8 mouse cellular contexts compared by ENCODE assay signal in genomic region chr3:90603623-90604022, GRCm38 (mm10). TPM values are rescaled to one million over a fixed set of nuclear protein-coding genes. Genes with fewer than 3 reads are reported as not detected.
A peak's percentile ranks its signal among the peaks of the same experiment; 100 is the strongest.
DNase-seq lines count a peak whose midpoint lies in the region; ATAC-seq lines count a peak whose summit lies in the region.

Gene S100a4, plus strand, starts transcription at chr3:90603771.

- no peak within 1 kb of the TSS for H3K9ac ChIP-seq in midbrain, embryonic 11.5 days (ENCODE audit: low read length)
- H3K9ac ChIP-seq in midbrain, embryonic 16.5 days (ENCODE audit: low read depth, low read length), result no peak within 1 kb of the TSS
- no peak within 1 kb of the TSS for H3K9ac ChIP-seq in hindbrain, embryonic 16.5 days (ENCODE audit: low read depth, low read length)

- H3K4me1 ChIP-seq in midbrain, embryonic 11.5 days (ENCODE audit: control insufficient read depth, insufficient read depth, low read length), result no peaks in the 10 kb centered on the region
- no peaks in the 10 kb centered on the region; the same call in 1 of the 2 replicates for H3K4me1 ChIP-seq in midbrain, embryonic 16.5 days (ENCODE audit: control insufficient read depth, insufficient read depth, low read length)
- H3K4me1 ChIP-seq in hindbrain, embryonic 16.5 days (ENCODE audit: control insufficient read depth, insufficient read depth, low read depth, low read length), result no peaks in the 10 kb centered on the region; the same call in 1 of the 2 replicates

- no peak within 1 kb of the TSS for H3K4me3 ChIP-seq in midbrain, embryonic 11.5 days (ENCODE audit: low read depth, low read length)
- H3K4me3 ChIP-seq in midbrain, embryonic 16.5 days (ENCODE audit: low read depth, low read length), result no peak within 1 kb of the TSS
- no peak within 1 kb of the TSS for H3K4me3 ChIP-seq in hindbrain, embryonic 16.5 days (ENCODE audit: low read length)

- no peak within 1 kb of the TSS for H3K27ac ChIP-seq in midbrain, embryonic 11.5 days (ENCODE audit: low read depth, low read length)
- no peak within 1 kb of the TSS for H3K27ac ChIP-seq in midbrain, embryonic 16.5 days (ENCODE audit: low read length)
- no peak within 1 kb of the TSS for H3K27ac ChIP-seq in hindbrain, embryonic 16.5 days (ENCODE audit: low read depth, low read length)

- no peak for DNase-seq in adrenal gland, postnatal 10 days
- no peak for DNase-seq in adrenal gland, adult 2 months
- peak; percentile 61 for DNase-seq in midbrain, embryonic 11.5 days (ENCODE audit: low spot score, missing footprints)
- no peak for DNase-seq in gastrocnemius, postnatal 4 days (ENCODE audit: low spot score in 2 of 2)
- peak; percentile 54 to 60 for DNase-seq in monocyte, adult 2 months (ENCODE audit: low read depth in 1 of 2, low spot score in 2 of 2)
- no peak for DNase-seq in yolk sac, embryonic 10.5 days (ENCODE audit: low spot score)

- H3K27me3 ChIP-seq in midbrain, embryonic 11.5 days (ENCODE audit: control insufficient read depth, insufficient read depth, low read length), result no peaks in the 10 kb centered on the region
- no peaks in the 10 kb centered on the region for H3K27me3 ChIP-seq in midbrain, embryonic 16.5 days (ENCODE audit: control insufficient read depth, insufficient read depth, low read depth, low read length)
- H3K27me3 ChIP-seq in hindbrain, embryonic 16.5 days (replicated peaks; ENCODE audit: control insufficient read depth, insufficient read depth, low read length), result no peaks in the 10 kb centered on the region

- no peaks in the 10 kb centered on the region for H3K9me3 ChIP-seq in midbrain, embryonic 11.5 days (ENCODE audit: control insufficient read depth, low read length)
- H3K9me3 ChIP-seq in midbrain, embryonic 16.5 days (replicated peaks; ENCODE audit: control insufficient read depth, low read length, poor library complexity, severe bottlenecking), result no peaks in the 10 kb centered on the region
- H3K9me3 ChIP-seq in hindbrain, embryonic 16.5 days (ENCODE audit: control insufficient read depth, low read length), result no peaks in the 10 kb centered on the region

- 67% methylated on average over 3 of the region's 3 CpGs for WGBS in midbrain, embryonic 11.5 days
- 85% methylated on average over 3 of the region's 3 CpGs for WGBS in midbrain, embryonic 16.5 days
- WGBS in hindbrain, embryonic 16.5 days, result 68% methylated on average over 3 of the region's 3 CpGs

- no peak within 1 kb of the TSS for H3K4me2 ChIP-seq in midbrain, embryonic 11.5 days
- H3K4me2 ChIP-seq in midbrain, embryonic 16.5 days (ENCODE audit: low read length), result no peak within 1 kb of the TSS
- H3K4me2 ChIP-seq in hindbrain, embryonic 16.5 days (ENCODE audit: low read length), result no peak within 1 kb of the TSS

- no peak for ATAC-seq in midbrain, embryonic 11.5 days (ENCODE audit: low FRiP score)
- no peak for ATAC-seq in midbrain, embryonic 16.5 days
- ATAC-seq in hindbrain, embryonic 16.5 days, result no peak

- H3K36me3 ChIP-seq in midbrain, embryonic 11.5 days (ENCODE audit: control insufficient read depth, insufficient read depth, low read length), result no peaks in the 10 kb centered on the region
- H3K36me3 ChIP-seq in midbrain, embryonic 16.5 days (ENCODE audit: control insufficient read depth, insufficient read depth, low read length), result no peaks in the 10 kb centered on the region
- H3K36me3 ChIP-seq in hindbrain, embryonic 16.5 days (ENCODE audit: control insufficient read depth, insufficient read depth, low read length), result no peaks in the 10 kb centered on the region

RNA-seq across cellular contexts. Expression of gene S100a4, which starts in this region (rescaled TPM):
- total RNA-seq in adrenal gland, postnatal 10 days (2021), result 10 to 100 TPM; 16.9 to 18.5 TPM
- total RNA-seq in adrenal gland, adult 2 months (2021), result 10 to 100 TPM in 1 of 2 experiments, 1 to 10 TPM in 1; 3.1 to 20.7 TPM
- 0.88 and 1.0 TPM in 2 replicates for polyA plus RNA-seq in adrenal gland, adult 2 months (2012; rRNA removed)
- polyA plus RNA-seq in midbrain, embryonic 11.5 days (2014; fragmentation: Nextera tagmentation; extraction: Ambion mirVana), result 0.34 and 0.50 TPM in 2 replicates
- polyA plus RNA-seq in midbrain, embryonic 16.5 days (2015; fragmentation: Nextera tagmentation; extraction: Ambion mirVana), result 0.53 TPM in 1 of 2 replicates, not detected in the other
- 10 to 100 TPM; 15.7 to 17.2 TPM for total RNA-seq in gastrocnemius, postnatal 4 days (2021)
- polyA plus RNA-seq in hindbrain, embryonic 16.5 days (2015; fragmentation: Nextera tagmentation; extraction: Ambion mirVana), result 0.36 and 1.4 TPM in 2 replicates

Comparison
In these comparisons a context has a peak if more than half of its experiments do, and no peak if none do; other contexts are left out.
1. Peak in DNase-seq in midbrain, embryonic 11.5 days; RNA of the gene not detected or under 1 TPM.
2. DNase-seq: peak in monocyte, adult 2 months (2 of 2); none in adrenal gland, postnatal 10 days (single experiment), adrenal gland, adult 2 months (single experiment), gastrocnemius, postnatal 4 days (0 of 2) and yolk sac, embryonic 10.5 days (single experiment).